Mouse (Mus musculus) myocyte (in vitro differentiated cells): ENCODE measurements around the gene Cdc123.

Experiments
- MAX ChIP-seq: IDR thresholded peaks from one replicate; pipeline ENCODE4 v1.6.1; 2011; ENCODE audit warnings: low read depth, mild to moderate bottlenecking, control low read depth
- USF1 ChIP-seq: IDR thresholded peaks from one replicate; pipeline ENCODE4 v1.6.1; 2011; ENCODE audit warnings: low read depth, mild to moderate bottlenecking, control low read depth, moderate library complexity

DNA sequence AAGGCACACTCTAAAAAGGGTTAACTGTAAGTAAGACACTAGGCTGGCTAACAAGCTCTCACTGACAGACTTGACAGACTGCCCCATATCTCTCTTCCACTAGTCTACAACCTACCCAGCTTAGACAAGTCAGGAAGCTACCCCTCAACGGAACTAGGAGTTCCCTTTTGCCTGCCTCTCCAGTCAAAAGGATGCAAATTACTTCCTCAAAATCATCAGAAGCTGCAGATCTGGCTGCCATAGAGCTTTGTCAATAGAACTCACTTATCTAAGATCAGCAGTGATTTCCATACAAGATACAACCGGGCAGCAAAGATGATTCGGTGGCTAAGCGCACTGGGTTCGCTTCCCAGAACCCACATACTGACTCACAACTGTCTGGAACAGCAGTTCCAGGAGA is 20.3 kb downstream of the Cdc123 start:
- TF ChIP-seq USF1 (no peak), MAX (no peak)
